Mouse (Mus musculus): ENCODE results near the gene Stx2.

GRCm38 (mm10) chr5:129016370-129016769 lies 8.0 kb upstream of the Stx2 start:
- TF ChIP-seq POLR2A (IDR thresholded peaks at IDR 0.05; ENCODE audit: extremely low read depth, insufficient read depth, low read length) (no peak), CTCF (IDR thresholded peaks at IDR 0.05; ENCODE audit: extremely low read depth, insufficient read depth, low read length) (no peak)
